Mouse (Mus musculus) gonadal fat pad, adult 2 months (tissue): ENCODE results near the gene Clip3. TPM values are rescaled to one million over a fixed set of nuclear protein-coding genes. Genes with fewer than 3 reads are reported as not detected.

Source experiments
- DNase-seq: peaks from one replicate; pipeline ENCODE4 v3.0.0-alpha.2; 2012; ENCODE audit warnings: low read depth
- polyA plus RNA-seq: library from polyadenylated mRNA; depleted of rRNA; stranded (reverse); fragments of >200 nt; gene quantifications from 2 replicates; pipeline ENCODE4 v1.2.3, GENCODE M21; 2012; rRNA removed

Gene Clip3
- polyA plus RNA-seq, 1 experiment: 6.3 TPM

DNA sequence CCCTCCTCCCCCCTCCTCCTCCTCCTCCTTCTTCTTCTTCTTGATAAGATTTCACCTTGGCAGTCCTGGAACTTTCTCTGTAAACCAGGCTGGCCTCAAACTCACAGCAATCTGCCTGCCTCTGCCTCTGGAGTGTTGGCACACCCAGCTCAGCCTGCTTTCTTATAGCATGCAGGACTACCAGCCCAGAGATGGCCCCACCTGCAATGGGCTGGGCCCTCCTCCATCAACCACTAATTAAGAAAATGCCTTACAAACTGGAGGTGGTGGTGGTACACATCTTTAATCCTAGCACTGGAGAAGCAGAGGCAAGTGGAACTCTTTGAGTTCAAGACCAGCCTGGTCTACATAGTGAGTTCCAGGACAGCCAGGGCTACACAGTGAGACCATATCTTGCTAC lies 34.9 kb downstream of the Clip3 start:
- no peak for DNase-seq

DNA sequence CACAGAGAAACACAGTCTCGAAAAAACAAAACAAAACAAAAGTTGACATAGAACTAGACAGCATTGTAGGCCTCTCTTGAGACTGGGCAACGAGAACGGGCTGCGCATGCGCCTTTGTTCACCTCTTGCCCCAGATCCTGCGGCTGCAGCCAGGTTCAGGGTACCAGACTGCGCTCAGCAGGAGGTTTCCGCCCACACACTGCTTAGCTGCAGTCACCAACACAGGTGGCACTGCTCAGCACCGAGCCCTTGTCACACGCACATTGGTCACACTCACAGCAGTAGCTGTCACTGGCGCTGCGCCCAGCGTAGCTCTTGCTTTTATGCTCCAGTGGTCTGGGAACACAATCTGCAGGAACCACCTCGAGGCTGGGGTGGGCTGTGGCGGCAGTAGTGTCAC lies 35.6 kb downstream of the Clip3 start:
- no peak for DNase-seq

DNA sequence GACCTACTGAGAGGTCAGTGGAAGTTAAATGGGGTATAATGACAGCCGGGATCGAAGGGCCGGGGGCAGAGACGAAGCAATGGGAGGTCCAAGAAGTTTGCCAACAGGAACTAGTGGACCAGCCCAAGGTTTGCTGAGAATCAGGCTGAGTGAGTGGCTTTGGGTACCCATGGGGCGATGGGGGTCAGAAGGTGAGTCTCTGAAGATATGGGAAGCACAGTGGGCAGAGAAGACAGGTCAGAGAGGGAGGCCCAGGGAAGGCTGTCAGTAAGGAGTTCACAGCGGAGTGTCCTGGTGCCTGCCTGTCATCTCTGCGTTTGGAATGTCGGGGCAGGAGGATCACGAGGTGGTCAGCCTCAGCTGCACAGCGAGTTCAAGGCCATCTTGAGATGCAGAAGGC lies 36.9 kb downstream of the Clip3 start:
- no peak for DNase-seq

DNA sequence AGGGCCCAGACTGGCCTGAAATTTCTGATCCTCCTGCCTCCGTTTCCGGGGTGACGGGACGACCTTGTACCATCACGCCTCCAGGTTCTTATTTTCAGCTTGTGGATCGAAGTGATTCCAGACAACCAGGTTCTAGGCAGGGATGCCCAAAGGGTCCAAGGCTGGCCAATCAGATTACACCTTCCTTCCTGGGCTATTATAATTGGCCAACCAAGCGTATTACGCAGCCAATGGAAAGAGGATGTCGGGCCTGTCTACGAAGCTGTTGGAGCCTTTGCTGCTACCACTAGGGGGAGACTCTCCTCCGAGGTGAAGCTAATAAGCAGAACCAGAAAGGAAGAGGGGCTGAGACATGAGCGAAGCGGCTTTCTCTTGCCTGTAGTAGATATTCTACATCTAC lies 40.4 kb downstream of the Clip3 start:
- DNase-seq: no peak

DNA sequence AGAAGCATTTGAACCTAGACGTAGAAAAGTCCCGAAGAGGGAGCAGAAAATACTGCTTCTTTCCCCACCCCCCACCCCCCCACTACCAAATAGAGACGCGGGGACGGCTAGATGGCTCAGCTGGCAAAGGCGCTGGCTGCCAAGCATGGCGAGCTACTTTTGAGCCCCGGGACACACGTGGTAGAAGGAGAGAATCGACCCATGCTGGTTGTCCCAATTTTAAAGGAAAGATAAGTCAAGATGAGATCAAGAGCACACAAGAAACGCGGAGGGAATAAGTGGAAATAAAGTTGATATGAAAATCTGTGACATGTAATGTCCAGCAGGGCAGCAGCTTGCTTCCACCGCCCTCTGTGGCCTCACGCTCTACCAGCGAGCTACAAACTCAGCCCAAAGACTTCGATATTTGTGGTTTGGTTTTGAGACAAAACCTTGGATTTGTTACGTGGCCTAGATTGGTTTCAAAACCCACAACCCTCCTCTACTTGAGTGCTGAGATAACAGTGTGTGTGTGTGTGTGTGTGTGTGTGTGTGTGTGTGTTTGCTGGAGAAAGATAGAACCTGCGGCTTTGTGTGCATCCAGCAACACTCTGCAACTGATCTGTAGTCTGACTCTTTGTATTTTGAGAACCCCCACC lies 41.2 kb downstream of the Clip3 start:
- DNase-seq: no peak

DNA sequence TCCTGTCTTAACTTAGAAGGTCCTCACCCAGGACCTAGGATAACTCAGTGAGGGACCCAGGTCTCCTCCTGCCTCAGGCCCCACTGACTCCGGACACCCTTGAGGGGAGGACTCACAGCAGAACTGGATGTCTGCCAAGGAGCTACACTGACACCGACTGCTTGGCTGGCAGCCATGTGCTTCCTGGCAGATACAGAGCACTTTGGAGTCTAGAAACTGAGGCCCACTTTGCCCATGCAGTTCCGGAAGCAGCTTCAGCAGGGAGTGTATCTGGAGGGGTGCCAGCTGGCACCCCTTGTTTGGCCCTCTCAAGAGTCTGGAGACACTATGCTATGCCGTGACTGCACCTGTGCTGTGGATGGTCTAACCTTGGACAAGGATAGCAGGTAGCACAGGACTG lies 41.9 kb downstream of the Clip3 start:
- DNase-seq: no peak

DNA sequence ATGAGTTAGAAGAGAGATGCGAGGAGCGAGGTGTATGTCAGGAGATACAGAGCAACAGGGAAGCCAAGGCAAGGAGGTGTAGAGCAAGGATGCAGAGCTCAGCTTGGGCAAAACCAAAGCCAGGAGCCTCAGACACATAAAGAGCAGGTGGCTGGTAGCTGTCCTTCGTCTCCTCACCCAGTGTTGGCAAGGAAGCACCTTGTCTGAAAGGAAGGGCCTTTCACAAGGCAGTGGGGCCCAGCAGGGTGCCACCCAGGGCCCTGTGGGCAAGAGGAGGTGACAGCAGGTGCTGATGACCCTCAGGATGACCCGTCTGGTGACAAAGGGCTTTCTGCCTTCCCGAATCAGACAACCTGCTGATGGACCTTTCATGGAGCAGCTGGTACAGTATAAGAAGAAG lies 43.0 kb downstream of the Clip3 start:
- DNase-seq: no peak

DNA sequence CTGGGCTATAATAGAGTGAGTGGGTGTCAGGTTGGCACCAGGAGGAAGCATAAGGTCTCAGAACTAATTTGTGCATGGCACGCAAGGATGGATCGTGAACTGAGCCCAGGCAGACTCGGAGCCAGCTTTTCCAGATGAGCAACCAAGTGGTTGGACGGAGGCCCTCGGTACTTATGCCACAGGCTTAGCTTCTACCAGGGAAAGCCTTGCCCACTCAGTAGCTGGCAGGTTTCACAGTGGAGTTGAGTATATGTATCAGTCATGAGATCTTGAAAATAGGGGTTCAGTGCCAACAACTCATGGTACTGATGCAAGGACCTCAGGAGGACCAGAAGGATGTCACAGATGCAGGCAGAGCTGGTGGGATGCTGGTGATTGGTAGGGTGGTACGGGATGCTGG lies 44.2 kb downstream of the Clip3 start:
- no peak for DNase-seq

DNA sequence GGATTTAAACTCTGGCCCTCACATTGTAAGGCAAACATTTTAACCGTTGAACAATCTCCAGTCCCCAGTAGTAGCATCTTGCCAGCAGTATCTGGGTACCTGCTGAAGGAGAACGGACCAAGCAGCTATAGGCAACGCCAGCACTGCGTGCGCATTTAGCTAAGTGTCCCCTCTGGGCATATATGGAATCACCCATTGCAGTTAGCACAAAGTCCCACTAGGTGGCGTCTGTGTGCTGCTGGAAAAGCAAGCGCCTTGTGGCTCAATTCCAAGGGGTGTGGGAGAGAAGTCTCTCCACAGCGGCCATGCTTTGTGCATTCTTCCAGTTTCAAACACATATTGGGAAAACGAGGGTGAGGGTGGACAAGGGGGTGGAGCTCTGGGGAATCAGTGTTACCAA lies 44.9 kb downstream of the Clip3 start:
- no peak for DNase-seq

DNA sequence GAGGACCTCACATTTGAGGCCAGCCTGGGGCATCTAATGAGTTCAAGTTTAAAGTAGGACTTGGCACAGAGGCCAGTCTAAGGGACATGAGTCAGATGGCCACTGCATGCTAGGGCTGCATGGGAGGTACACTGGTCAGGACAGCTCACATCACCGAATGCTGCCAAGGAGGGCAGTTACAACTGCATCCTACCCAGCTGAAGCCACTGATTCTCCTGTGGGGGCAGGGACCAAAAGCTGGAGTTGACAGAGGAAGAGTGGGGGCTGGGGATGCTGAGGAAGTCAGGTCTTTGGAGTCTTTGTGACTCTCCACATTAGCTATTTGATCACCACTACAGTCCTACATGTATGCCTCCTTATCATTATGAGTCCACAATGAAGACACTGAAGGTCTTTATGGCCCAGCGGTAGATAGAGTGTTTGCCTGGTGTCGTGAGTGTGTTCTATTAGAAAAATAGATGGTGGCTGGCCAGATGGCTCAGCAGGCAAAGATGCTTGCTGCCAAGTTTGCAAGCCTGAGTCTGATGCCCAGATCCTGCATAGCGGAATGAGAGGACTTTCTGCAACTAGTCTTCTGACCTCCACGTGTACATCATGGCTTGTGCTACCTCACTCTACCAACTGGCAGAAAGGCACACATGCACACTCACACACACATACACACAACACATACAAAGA lies 48.0 kb downstream of the Clip3 start:
- DNase-seq: no peak

DNA sequence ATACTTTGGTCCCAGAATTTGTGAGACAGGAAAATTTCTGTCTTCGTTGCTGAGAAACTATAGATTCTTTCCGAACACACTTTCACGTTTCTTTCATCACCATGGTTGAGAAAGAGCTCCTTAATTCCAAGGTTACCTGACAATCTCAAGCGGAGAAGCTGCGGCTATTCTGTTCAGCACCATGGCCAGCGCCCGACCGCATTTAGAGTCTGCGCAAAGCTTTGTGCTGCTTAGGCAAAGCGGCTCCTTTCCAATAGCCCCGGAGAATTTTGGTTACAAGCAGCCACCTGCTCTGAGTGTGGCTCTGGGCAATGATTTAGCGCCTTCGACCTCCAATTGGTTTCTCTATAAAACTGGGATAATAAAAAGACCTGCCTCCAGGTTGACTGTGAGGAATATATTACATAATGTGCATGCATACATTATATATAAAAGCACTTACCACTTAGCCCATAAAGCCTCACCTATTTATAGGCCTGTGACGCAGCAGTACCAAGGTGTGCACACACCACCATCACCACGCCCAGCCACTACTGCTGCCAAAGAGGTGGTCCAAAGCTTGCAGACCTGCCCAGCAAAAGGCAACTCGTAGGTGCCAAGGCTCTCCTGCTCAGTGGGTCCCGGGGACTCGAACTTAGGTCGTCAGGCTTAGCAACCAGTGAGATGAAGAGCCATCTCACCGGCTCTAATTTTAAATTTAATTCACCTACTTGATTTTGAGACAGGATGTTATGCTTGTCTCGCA lies 55.3 kb downstream of the Clip3 start:
- DNase-seq: no peak

DNA sequence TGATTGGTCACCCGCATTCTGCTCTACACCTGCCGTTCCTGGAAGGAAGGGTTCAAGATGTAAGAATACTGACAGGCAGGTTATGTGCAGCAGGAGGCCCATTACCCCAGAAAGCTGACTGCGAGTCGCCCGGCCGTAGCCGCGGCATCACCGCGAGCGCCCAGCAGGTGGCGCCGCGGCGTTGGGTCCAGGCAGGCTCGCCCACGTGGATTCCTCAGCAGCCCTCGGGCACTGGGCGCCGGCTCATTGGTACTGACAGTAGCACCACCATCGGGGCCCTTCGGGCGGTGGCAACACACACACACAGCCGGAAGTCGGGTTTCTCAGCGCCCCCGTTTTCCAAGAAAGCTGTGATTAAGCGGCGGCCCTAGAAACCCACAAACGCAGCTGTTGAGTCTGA lies 56.3 kb downstream of the Clip3 start:
- no peak for DNase-seq

DNA sequence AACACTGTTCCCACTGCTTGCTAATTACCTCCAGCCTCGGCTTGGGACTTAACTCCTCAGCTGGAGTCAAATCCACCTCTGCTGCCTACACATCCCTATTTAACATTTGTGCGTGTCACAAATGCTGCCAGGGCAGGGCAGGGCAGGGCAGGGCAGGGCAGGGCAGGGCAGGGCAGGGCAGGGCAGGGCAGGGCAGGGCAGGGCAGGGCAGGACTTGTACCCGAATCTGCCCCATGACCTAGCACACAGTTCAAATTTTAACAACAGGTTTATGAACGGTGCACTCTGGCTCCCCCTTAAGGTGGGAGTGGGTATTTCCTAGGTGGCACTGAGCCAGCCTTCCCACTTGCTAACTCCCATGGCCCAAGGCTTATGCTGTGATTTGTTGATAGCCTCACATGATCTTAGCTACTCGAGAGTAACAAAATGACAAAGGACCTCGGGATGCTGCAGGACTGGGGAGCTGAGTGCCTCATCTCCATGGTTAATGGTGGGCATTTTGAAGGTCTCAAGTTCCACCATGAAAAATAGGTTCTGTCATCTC lies 61.8 kb downstream of the Clip3 start:
- DNase-seq: no peak

DNA sequence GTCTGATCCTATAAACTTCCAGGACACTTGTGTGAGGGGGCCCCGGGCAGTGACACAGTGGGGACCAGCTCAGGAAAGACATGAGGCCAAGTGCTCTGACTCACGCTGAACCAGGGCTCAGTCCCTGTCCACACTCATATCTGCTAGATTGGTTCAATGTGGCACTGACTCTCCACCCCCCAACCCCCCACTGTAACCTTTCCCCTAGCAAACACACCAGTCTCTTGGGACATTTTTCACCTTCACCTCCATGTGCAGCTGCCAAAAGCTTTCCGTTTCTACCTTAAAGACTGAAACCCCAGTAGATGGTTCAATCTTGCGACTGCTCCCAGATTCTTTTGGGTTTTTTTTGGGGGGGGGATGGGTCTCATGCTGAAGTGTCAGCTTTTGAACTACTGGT lies 62.5 kb downstream of the Clip3 start:
- DNase-seq: no peak

Other genes with a start within 250 kb of the Clip3 start
- gene Zfp14, start 240.3 kb upstream of the Clip3 start, polyA plus RNA-seq: 5.3 and 6.1 TPM in 2 replicates
- gene Zfp82, start 218.8 kb upstream of the Clip3 start, polyA plus RNA-seq: 0.11 and 0.27 TPM in 2 replicates
- 0.15 and 0.46 TPM in 2 replicates for gene Gm26920, start 201.3 kb upstream of the Clip3 start, polyA plus RNA-seq
- 2.9 and 3.0 TPM in 2 replicates for gene Zfp566, start 201.2 kb upstream of the Clip3 start, polyA plus RNA-seq
- gene Zfp260, start 197.0 kb upstream of the Clip3 start, polyA plus RNA-seq: 16.3 and 16.5 TPM in 2 replicates
- gene Zfp382, start 169.8 kb upstream of the Clip3 start, polyA plus RNA-seq: 0.82 and 2.0 TPM in 2 replicates
- 16.4 and 18.3 TPM in 2 replicates for gene Zfp146, start 122.0 kb upstream of the Clip3 start, polyA plus RNA-seq
- gene Cox7a1, start 107.6 kb upstream of the Clip3 start, polyA plus RNA-seq: 7.4 and 16.8 TPM in 2 replicates
- gene Capns1, start 92.9 kb upstream of the Clip3 start, polyA plus RNA-seq: 854 and 1,031 TPM in 2 replicates
- 127 and 134 TPM in 2 replicates for gene Polr2i, start 59.8 kb upstream of the Clip3 start, polyA plus RNA-seq
- 63.0 and 64.8 TPM in 2 replicates for gene Tbcb, start 59.5 kb upstream of the Clip3 start, polyA plus RNA-seq
- not detected in 2 replicates for gene Ovol3, start 56.0 kb upstream of the Clip3 start, polyA plus RNA-seq
- gene Thap8, start 11.6 kb upstream of the Clip3 start, polyA plus RNA-seq: 0.96 and 1.3 TPM in 2 replicates
- 28.2 and 30.8 TPM in 2 replicates for gene Wdr62, start 11.3 kb upstream of the Clip3 start, polyA plus RNA-seq
- 102 and 105 TPM in 2 replicates for gene Alkbh6, start 17.0 kb downstream of the Clip3 start, polyA plus RNA-seq
- gene Syne4, start 23.1 kb downstream of the Clip3 start, polyA plus RNA-seq: 5.4 and 7.2 TPM in 2 replicates
- gene E130208F15Rik, start 30.0 kb downstream of the Clip3 start, polyA plus RNA-seq: 1.1 and 1.7 TPM in 2 replicates
- gene Sdhaf1, start 32.2 kb downstream of the Clip3 start, polyA plus RNA-seq: 16.8 and 17.2 TPM in 2 replicates
- 2.6 and 3.8 TPM in 2 replicates for gene Lrfn3, start 71.0 kb downstream of the Clip3 start, polyA plus RNA-seq
- 156 and 182 TPM in 2 replicates for gene Tyrobp, start 122.0 kb downstream of the Clip3 start, polyA plus RNA-seq
- gene Hcst, start 128.1 kb downstream of the Clip3 start, polyA plus RNA-seq: 6.8 and 10.8 TPM in 2 replicates
- gene Nfkbid, start 130.0 kb downstream of the Clip3 start, polyA plus RNA-seq: 1.8 and 2.6 TPM in 2 replicates
- 2.5 and 5.4 TPM in 2 replicates for gene Aplp1, start 153.8 kb downstream of the Clip3 start, polyA plus RNA-seq
- gene Kirrel2, start 166.0 kb downstream of the Clip3 start, polyA plus RNA-seq: not detected in 2 replicates
- gene Nphs1, start 166.6 kb downstream of the Clip3 start, polyA plus RNA-seq: not detected in 2 replicates
- gene Prodh2, start 201.9 kb downstream of the Clip3 start, polyA plus RNA-seq: 0.19 and 0.20 TPM in 2 replicates
- 9.3 and 13.5 TPM in 2 replicates for gene Arhgap33, start 243.3 kb downstream of the Clip3 start, polyA plus RNA-seq